Mouse (Mus musculus): ENCODE measurements around the gene Eva1b. TPM values are rescaled to one million over a fixed set of nuclear protein-coding genes. Genes with fewer than 3 reads are reported as not detected.

The Eva1b gene
- 10 to 100 TPM; 15.7 to 16.2 TPM for total RNA-seq (2021)

- peak; percentile 56 to 62 for DNase-seq
- intact Hi-C loops (cut with DNase I): loop anchor here (2.0 kb wide), 2 partner anchors 15 to 37 kb away; partner anchors contain the start of gene Sh3d21
Observed at GRCm38 (mm10) chr4:126147533-126148160, at the start of gene Eva1b. TSS of gene Eva1b (plus strand) at chr4:126147744.

- intact Hi-C loops (cut with DNase I): loop anchor here (5.0 kb wide), 1 partner anchor 223 kb away; the partner anchor contains the start of gene Adprhl2
Observed at GRCm38 (mm10) chr4:126099365-126099764, 48.2 kb upstream of the Eva1b start.

GRCm38 (mm10) chr4:126100764-126101163, 46.8 kb upstream of the Eva1b start:
- DNase-seq: no peak
- intact Hi-C loops (cut with DNase I): no loop called here

More at GRCm38 (mm10) chr4:126099365-126099764, 48.2 kb upstream of the Eva1b start:
- DNase-seq: no peak

- intact Hi-C loops (cut with DNase I): no loop called here
- DNase-seq: peak in 1 of 2 experiments; percentile 44
Observed at GRCm38 (mm10) chr4:126102061-126102841, 45.3 kb upstream of the Eva1b start.

GRCm38 (mm10) chr4:126103057-126103581, 44.4 kb upstream of the Eva1b start:
- intact Hi-C loops (cut with DNase I): no loop called here
- peak; percentile 83 to 90 for DNase-seq

- intact Hi-C loops (cut with DNase I): no loop called here
- DNase-seq: peak; percentile 93 to 94
Observed at GRCm38 (mm10) chr4:126103590-126104068, 43.9 kb upstream of the Eva1b start, which contains the start of gene Stk40. TSS of gene Stk40 (plus strand) at chr4:126103957.

- DNase-seq: no peak
- intact Hi-C loops (cut with DNase I): loop anchor here (5.0 kb wide), 1 partner anchor 98 kb away; the partner anchor contains the start of gene Thrap3
Observed at GRCm38 (mm10) chr4:126104261-126105075, 43.1 kb upstream of the Eva1b start.

- intact Hi-C loops (cut with DNase I): loop anchor here (5.0 kb wide), 1 partner anchor 97 kb away; the partner anchor contains the start of gene Thrap3
- no peak for DNase-seq
Observed at GRCm38 (mm10) chr4:126105131-126105783, 42.3 kb upstream of the Eva1b start.

GRCm38 (mm10) chr4:126108061-126108740, 39.3 kb upstream of the Eva1b start:
- DNase-seq: peak in 1 of 2 experiments; percentile 29
- intact Hi-C loops (cut with DNase I): loop anchor here (5.0 kb wide), 1 partner anchor 94 kb away; the partner anchor contains the start of gene Thrap3

GRCm38 (mm10) chr4:126109613-126110373, 37.8 kb upstream of the Eva1b start:
- DNase-seq: no peak
- intact Hi-C loops (cut with DNase I): loop anchor here (2.0 to 5.0 kb wide), 3 partner anchors 39 to 153 kb away; partner anchors contain the start of genes Thrap3 and Trappc3

- DNase-seq: peak; percentile 85 to 88
- intact Hi-C loops (cut with DNase I): loop anchor here (2.0 to 5.0 kb wide), 2 partner anchors 38 to 152 kb away; partner anchors contain the start of gene Trappc3
Observed at GRCm38 (mm10) chr4:126110374-126111152, 37.0 kb upstream of the Eva1b start.

- no peak for DNase-seq
- intact Hi-C loops (cut with DNase I): loop anchor here (2.0 to 5.0 kb wide), 2 partner anchors 38 to 151 kb away; partner anchors contain the start of gene Trappc3
Observed at GRCm38 (mm10) chr4:126111153-126111549, 36.4 kb upstream of the Eva1b start.

- no peak for DNase-seq
- intact Hi-C loops (cut with DNase I): loop anchor here (5.0 kb wide), 1 partner anchor 149 kb away; the partner anchor contains the start of gene Trappc3
Observed at GRCm38 (mm10) chr4:126113243-126113642, 34.3 kb upstream of the Eva1b start.

GRCm38 (mm10) chr4:126113943-126114342, 33.6 kb upstream of the Eva1b start:
- intact Hi-C loops (cut with DNase I): loop anchor here (1.0 to 5.0 kb wide), 2 partner anchors 28 to 148 kb away; partner anchors contain the start of gene Trappc3
- DNase-seq: peak; percentile 71 to 74

- intact Hi-C loops (cut with DNase I): no loop called here
Observed at GRCm38 (mm10) chr4:126115411-126115810, 32.1 kb upstream of the Eva1b start.

GRCm38 (mm10) chr4:126115871-126116521, 31.5 kb upstream of the Eva1b start:
- intact Hi-C loops (cut with DNase I): no loop called here
- DNase-seq: no peak

More at GRCm38 (mm10) chr4:126115411-126115810, 32.1 kb upstream of the Eva1b start:
- DNase-seq: no peak

All from heart, postnatal 36 days (tissue).